In the genomic region with DNA sequence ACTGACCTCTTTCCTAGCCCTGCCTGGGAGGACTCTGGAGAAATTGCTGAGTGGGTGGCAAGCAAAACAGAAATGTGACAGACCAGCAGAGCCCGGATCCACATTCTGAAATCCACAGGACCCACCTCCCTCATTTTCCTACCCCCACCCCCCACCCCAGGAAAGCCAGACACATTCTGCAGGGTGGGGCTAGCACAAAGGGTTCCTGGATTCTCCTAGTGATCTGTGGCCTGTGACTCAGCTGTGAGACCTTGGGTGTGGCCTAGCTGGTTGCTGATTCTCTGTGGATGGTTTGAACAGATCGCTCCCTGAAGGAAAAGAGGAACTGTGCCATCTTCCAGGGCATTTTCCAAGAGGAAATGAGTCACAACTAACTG, we compare ENCODE assay signal across 7 mouse cellular contexts. TPM values are rescaled to one million over a fixed set of nuclear protein-coding genes. Genes with fewer than 3 reads are reported as not detected.
DNase-seq lines count a peak whose midpoint lies in the region; ATAC-seq and TF ChIP-seq lines count a peak whose summit lies in the region.

No protein-coding gene starts in this region.

- H3K27me3 ChIP-seq in MEL (ENCODE audit: control insufficient read depth in 1 of 2, insufficient read depth in 2 of 2, low read length in 2 of 2), result no peaks in the 10 kb centered on the region
- H3K27me3 ChIP-seq in forebrain, embryonic 16.5 days (replicated peaks; ENCODE audit: control insufficient read depth, insufficient read depth, low read length), result no peaks in the 10 kb centered on the region
- 0 out of 2 replicates have a peak, but pooled peaks cover 13% of the 10 kb centered on the region for H3K27me3 ChIP-seq in hindbrain, embryonic 12.5 days
- H3K27me3 ChIP-seq in limb, embryonic 15.5 days, result no peaks in the 10 kb centered on the region
- peaks cover 6% of the 10 kb centered on the region; the same call in 1 of the 2 replicates for H3K27me3 ChIP-seq in midbrain, embryonic 14.5 days (ENCODE audit: control insufficient read depth, insufficient read depth, low read length)

- WGBS in forebrain, embryonic 16.5 days, result 37% methylated on average over 2 of the region's 2 CpGs
- WGBS in hindbrain, embryonic 12.5 days, result 33% methylated on average over 2 of the region's 2 CpGs
- WGBS in limb, embryonic 15.5 days, result 10% methylated on average over 2 of the region's 2 CpGs
- 57% methylated on average over 2 of the region's 2 CpGs for WGBS in midbrain, embryonic 14.5 days

- peak overlapping the region; percentile 59 for H3K27ac ChIP-seq in MEL (ENCODE audit: control insufficient read depth, low read depth, low read length)
- H3K27ac ChIP-seq in forebrain, embryonic 16.5 days (ENCODE audit: low read length), result no peak overlapping the region
- H3K27ac ChIP-seq in hindbrain, embryonic 12.5 days, result peak overlapping the region; percentile 62; the same call in 1 of the 2 replicates
- peak overlapping the region; percentile 96 for H3K27ac ChIP-seq in limb, embryonic 15.5 days
- H3K27ac ChIP-seq in midbrain, embryonic 14.5 days (replicated peaks; ENCODE audit: low read depth, low read length), result no peak overlapping the region

- peak overlapping the region; percentile 93 for H3K4me2 ChIP-seq in forebrain, embryonic 16.5 days (ENCODE audit: low read length)
- H3K4me2 ChIP-seq in hindbrain, embryonic 12.5 days (replicated peaks), result peak overlapping the region; percentile 93
- H3K4me2 ChIP-seq in limb, embryonic 15.5 days, result peak overlapping the region; percentile 55
- peak overlapping the region; percentile 96 for H3K4me2 ChIP-seq in midbrain, embryonic 14.5 days (ENCODE audit: low read length)

- H3K79me2 ChIP-seq in MEL (ENCODE audit: control insufficient read depth, insufficient read depth, low read length, poor library complexity), result no peaks in the 10 kb centered on the region; the same call in 1 of the 2 replicates

- H3K4me3 ChIP-seq in MEL (ENCODE audit: control insufficient read depth in 1 of 2, insufficient read depth in 1 of 2, low read depth in 2 of 2, low read length in 2 of 2), result peak overlapping the region; percentile 73 to 95
- H3K4me3 ChIP-seq in forebrain, embryonic 16.5 days (replicated peaks; ENCODE audit: low read length), result peak overlapping the region; percentile 65
- H3K4me3 ChIP-seq in hindbrain, embryonic 12.5 days, result peak overlapping the region; percentile 56
- H3K4me3 ChIP-seq in limb, embryonic 15.5 days, result peak overlapping the region; percentile 67
- peak overlapping the region; percentile 48 for H3K4me3 ChIP-seq in midbrain, embryonic 14.5 days (replicated peaks; ENCODE audit: low read depth, low read length)

- peak; percentile 19; the same call in 1 of the 2 replicates for ATAC-seq in forebrain, embryonic 16.5 days
- no peak for ATAC-seq in hindbrain, embryonic 12.5 days (ENCODE audit: low FRiP score)
- ATAC-seq in limb, embryonic 15.5 days (ENCODE audit: insufficient number of reproducible peaks, low FRiP score, low TSS enrichment, low read depth), result peak; percentile 66
- no peak; the same call in 1 of the 2 replicates for ATAC-seq in midbrain, embryonic 14.5 days (ENCODE audit: low FRiP score, low TSS enrichment)

- H3K36me3 ChIP-seq in MEL (ENCODE audit: control insufficient read depth in 1 of 2, insufficient read depth in 2 of 2, low read length in 2 of 2), result peaks cover 0 to 11% of the 10 kb centered on the region in 2 experiments; a peak in 2 of 4 replicates
- no peaks in the 10 kb centered on the region for H3K36me3 ChIP-seq in forebrain, embryonic 16.5 days (ENCODE audit: control insufficient read depth, insufficient read depth)
- no peaks in the 10 kb centered on the region for H3K36me3 ChIP-seq in hindbrain, embryonic 12.5 days
- peaks cover 8% of the 10 kb centered on the region for H3K36me3 ChIP-seq in limb, embryonic 15.5 days
- H3K36me3 ChIP-seq in midbrain, embryonic 14.5 days (ENCODE audit: control insufficient read depth, insufficient read depth, low read length), result no peaks in the 10 kb centered on the region

- no peak for TF ChIP-seq CTCF in MEL (IDR thresholded peaks at IDR 0.05 in 2 of 3, conservative IDR thresholded peaks at IDR 0.05 in 1 of 3; ENCODE audit: control insufficient read depth in 1 of 3, insufficient read depth in 1 of 3, low read depth in 2 of 3, low read length in 3 of 3, poor library complexity in 1 of 3, severe bottlenecking in 1 of 3)

- TF ChIP-seq EP300 in MEL (IDR thresholded peaks at IDR 0.05; ENCODE audit: low read depth in 1 of 2, low read length in 2 of 2), result peak; percentile 42 to 59; a peak in 3 of 4 replicates

- H3K9me3 ChIP-seq in MEL (replicated peaks; ENCODE audit: insufficient read depth, low read length), result no peaks in the 10 kb centered on the region
- H3K9me3 ChIP-seq in forebrain, embryonic 16.5 days (ENCODE audit: control insufficient read depth, low read length), result no peaks in the 10 kb centered on the region
- no peaks in the 10 kb centered on the region for H3K9me3 ChIP-seq in hindbrain, embryonic 12.5 days (replicated peaks)
- H3K9me3 ChIP-seq in limb, embryonic 15.5 days, result no peaks in the 10 kb centered on the region
- no peaks in the 10 kb centered on the region for H3K9me3 ChIP-seq in midbrain, embryonic 14.5 days (ENCODE audit: control insufficient read depth, low read length)

- DNase-seq in MEL (ENCODE audit: low read depth, low spot score), result peak; percentile 85
- peak; percentile 78 for DNase-seq in adrenal gland, adult 8-10 months
- DNase-seq in midbrain, embryonic 14.5 days, result no peak
- DNase-seq in layer of hippocampus, adult 9-11 months, result no peak

- peak overlapping the region; percentile 69 for H3K9ac ChIP-seq in MEL (ENCODE audit: control insufficient read depth, low read depth, low read length, poor library complexity, severe bottlenecking)
- 0 out of 2 replicates have a peak overlapping the region, but pooled peaks have one; percentile 4 for H3K9ac ChIP-seq in forebrain, embryonic 16.5 days (replicated peaks; ENCODE audit: low read depth, low read length)
- H3K9ac ChIP-seq in hindbrain, embryonic 12.5 days, result peak overlapping the region; percentile 74; the same call in 1 of the 2 replicates
- H3K9ac ChIP-seq in limb, embryonic 15.5 days, result peak overlapping the region; percentile 62
- H3K9ac ChIP-seq in midbrain, embryonic 14.5 days (replicated peaks; ENCODE audit: low read length), result peak overlapping the region; percentile 59; the same call in 1 of the 2 replicates

- TF ChIP-seq POLR2A in MEL (IDR thresholded peaks at IDR 0.05; ENCODE audit: control insufficient read depth in 1 of 2, insufficient read depth in 1 of 2, low read depth in 1 of 2, low read length in 2 of 2, poor library complexity in 1 of 2), result no peak

- no peak for TF ChIP-seq RAD21 in MEL (IDR thresholded peaks at IDR 0.05; ENCODE audit: low read depth, low read length)

- H3K4me1 ChIP-seq in MEL (ENCODE audit: control insufficient read depth in 1 of 2, insufficient read depth in 2 of 2, low read length in 2 of 2), result peaks cover 5 to 18% of the 10 kb centered on the region in 2 experiments
- peaks cover 8% of the 10 kb centered on the region for H3K4me1 ChIP-seq in forebrain, embryonic 16.5 days (replicated peaks; ENCODE audit: control insufficient read depth, insufficient read depth, low read length)
- peaks cover 19% of the 10 kb centered on the region for H3K4me1 ChIP-seq in hindbrain, embryonic 12.5 days
- H3K4me1 ChIP-seq in limb, embryonic 15.5 days, result peaks cover 42% of the 10 kb centered on the region
- peaks cover 7% of the 10 kb centered on the region; the same call in 1 of the 2 replicates for H3K4me1 ChIP-seq in midbrain, embryonic 14.5 days (ENCODE audit: control insufficient read depth, insufficient read depth, low read length)

TF ChIP-seq in MEL, 35 proteins besides CTCF, POLR2A, EP300 and RAD21 (continues in another document):
- no peak for TF ChIP-seq SMC3 (IDR thresholded peaks at IDR 0.05; ENCODE audit: low read depth, low read length)
- no peak; the same call in 1 of the 2 replicates for TF ChIP-seq NELFE (IDR thresholded peaks at IDR 0.05; ENCODE audit: low read depth, low read length)
- peak; percentile 41; the same call in 1 of the 2 replicates for TF ChIP-seq MXI1 (IDR thresholded peaks at IDR 0.05; ENCODE audit: low read depth, low read length)
- TF ChIP-seq USF1 (IDR thresholded peaks at IDR 0.05; ENCODE audit: low read depth, low read length), result no peak
- TF ChIP-seq TBP (IDR thresholded peaks at IDR 0.05; ENCODE audit: low read depth, low read length), result no peak
- TF ChIP-seq POLR2AphosphoS5 (IDR thresholded peaks at IDR 0.05; ENCODE audit: borderline replicate concordance, low read depth, low read length), result no peak
- TF ChIP-seq POLR2AphosphoS2 (IDR thresholded peaks at IDR 0.05; ENCODE audit: low read length), result no peak
- no peak for TF ChIP-seq ELF1 (IDR thresholded peaks at IDR 0.05; ENCODE audit: low read depth, low read length)
- TF ChIP-seq UBTF (IDR thresholded peaks at IDR 0.05; ENCODE audit: borderline replicate concordance, insufficient read depth, low read depth, low read length), result no peak
- TF ChIP-seq ZMIZ1 (IDR thresholded peaks at IDR 0.05; ENCODE audit: low read depth, low read length), result no peak
- no peak for TF ChIP-seq BHLHE40 (IDR thresholded peaks at IDR 0.05; ENCODE audit: borderline replicate concordance, low read depth, low read length)
- TF ChIP-seq MYB (IDR thresholded peaks at IDR 0.05; ENCODE audit: low read depth, low read length), result no peak

RNA-seq across cellular contexts. Expression of a gene that starts 1.0 kb away (rescaled TPM):
- 81.1 and 108 TPM in 2 replicates for total RNA-seq in MEL (2012; rRNA removed)
- 10 to 100 TPM in 1 of 2 experiments, not detected in 1; 92.5 TPM for polyA plus RNA-seq in MEL (2012; ENCODE audit: insufficient read depth in 1 of 2, insufficient read length in 2 of 2, low read depth in 1 of 2, low replicate concordance in 2 of 2, missing spikeins in 1 of 2)
- 100 to 1,000 TPM; 108 to 159 (median 130) TPM for total RNA-seq in adrenal gland, adult 8-10 months (2022)
- 117 and 124 TPM in 2 replicates for polyA plus RNA-seq in forebrain, embryonic 16.5 days (2015; fragmentation: Nextera tagmentation; extraction: Ambion mirVana)
- 233 and 244 TPM in 2 replicates for polyA plus RNA-seq in hindbrain, embryonic 12.5 days (2016; fragmentation: Nextera tagmentation; extraction: Ambion mirVana)
- polyA plus RNA-seq in limb, embryonic 15.5 days (2015; fragmentation: Nextera tagmentation; extraction: Ambion mirVana), result 826 and 857 TPM in 2 replicates
- polyA plus RNA-seq in midbrain, embryonic 14.5 days (2014; fragmentation: Nextera tagmentation; extraction: Ambion mirVana), result 67.9 and 86.5 TPM in 2 replicates

RNA-seq across cellular contexts. Expression of a gene that starts 35.6 kb away (rescaled TPM):
- total RNA-seq in MEL (2012; rRNA removed), result not detected in 2 replicates
- under 1 TPM in 1 of 2 experiments, not detected in 1; 0.32 TPM for polyA plus RNA-seq in MEL (2012; ENCODE audit: insufficient read depth in 1 of 2, insufficient read length in 2 of 2, low read depth in 1 of 2, low replicate concordance in 2 of 2, missing spikeins in 1 of 2)
- total RNA-seq in adrenal gland, adult 8-10 months (2022), result 100 to 1,000 TPM; 161 to 194 (median 182) TPM
- polyA plus RNA-seq in forebrain, embryonic 16.5 days (2015; fragmentation: Nextera tagmentation; extraction: Ambion mirVana), result 104 and 129 TPM in 2 replicates
- polyA plus RNA-seq in hindbrain, embryonic 12.5 days (2016; fragmentation: Nextera tagmentation; extraction: Ambion mirVana), result 606 and 628 TPM in 2 replicates
- 1,981 and 2,196 TPM in 2 replicates for polyA plus RNA-seq in limb, embryonic 15.5 days (2015; fragmentation: Nextera tagmentation; extraction: Ambion mirVana)
- polyA plus RNA-seq in midbrain, embryonic 14.5 days (2014; fragmentation: Nextera tagmentation; extraction: Ambion mirVana), result 94.0 and 157 TPM in 2 replicates

Comparison
In these comparisons a context has a peak if more than half of its experiments do, and no peak if none do; other contexts are left out.
1. DNase-seq: peak in MEL (single experiment) and adrenal gland, adult 8-10 months (single experiment); none in midbrain, embryonic 14.5 days (single experiment) and layer of hippocampus, adult 9-11 months (single experiment).
2. H3K27ac ChIP-seq: peak in MEL (single experiment), hindbrain, embryonic 12.5 days (single experiment) and limb, embryonic 15.5 days (single experiment); none in forebrain, embryonic 16.5 days (single experiment) and midbrain, embryonic 14.5 days (single experiment).
3. H3K9ac ChIP-seq: peak in every context shown above with its lines; median percentile 74 in hindbrain, embryonic 12.5 days; 69 in MEL; 62 in limb, embryonic 15.5 days; 59 in midbrain, embryonic 14.5 days; 4 in forebrain, embryonic 16.5 days.
4. ATAC-seq: peak in forebrain, embryonic 16.5 days (single experiment) and limb, embryonic 15.5 days (single experiment); none in hindbrain, embryonic 12.5 days (single experiment) and midbrain, embryonic 14.5 days (single experiment).
5. RNA of a gene that starts 35.6 kb away (polyA plus RNA-seq): 1,981 to 2,196 TPM in limb, embryonic 15.5 days, 606 to 628 TPM in hindbrain, embryonic 12.5 days, 94.0 to 157 TPM in midbrain, embryonic 14.5 days and 104 to 129 TPM in forebrain, embryonic 16.5 days; 0.32 TPM in MEL; every median in the first group is over 10 times any median in the second.
6. Peak in every context shown above with its lines, with median percentiles within 50 percentile points of each other: H3K4me3 ChIP-seq and H3K4me2 ChIP-seq.